Mouse (Mus musculus): ENCODE data around the gene Gm20824. TPM values are rescaled to one million over a fixed set of nuclear protein-coding genes. Genes with fewer than 3 reads are reported as not detected.
"Not testable (repeated sequence)": the region's sequence is repeated elsewhere in the genome, so short reads cannot be mapped to it uniquely, and the experiment has no call there.

Gene Gm20824
- polyA plus RNA-seq (2014; fragmentation: Nextera tagmentation; extraction: Ambion mirVana) = not detected in 2 replicates

DNA sequence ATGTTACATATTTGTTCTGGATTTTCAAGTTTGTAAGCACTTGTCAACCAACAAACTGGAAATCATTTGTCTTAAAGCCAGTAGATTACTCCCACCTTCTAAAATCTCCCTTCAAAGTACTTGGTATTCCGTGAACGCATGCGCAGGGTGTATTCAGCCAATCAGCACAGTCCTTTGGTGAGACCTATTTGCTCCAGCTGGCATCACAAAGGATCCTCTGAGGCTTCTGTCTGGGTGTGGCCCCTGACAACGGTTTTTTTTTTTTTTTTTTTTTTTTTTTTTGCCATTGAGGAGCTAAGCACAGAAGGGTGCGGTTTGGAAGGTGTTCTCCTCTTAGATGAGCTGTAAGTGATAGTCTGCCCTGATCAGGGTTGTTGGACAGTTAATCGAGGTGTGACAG, at the start of gene Gm20824:
Gene Gm20824 (plus strand): TSS at position 301 of the 400 bp plus-strand sequence.
- DNase-seq (ENCODE audit: low spot score); H3K4me2 ChIP-seq (ENCODE audit: low read depth, low read length); H3K36me3 ChIP-seq (replicated peaks; ENCODE audit: control insufficient read depth, insufficient read depth, low read depth, low read length); ATAC-seq (replicated peaks; ENCODE audit: insufficient number of reproducible peaks, low FRiP score, low TSS enrichment, low read depth); H3K9me3 ChIP-seq (replicated peaks; ENCODE audit: control insufficient read depth, low read length); H3K4me3 ChIP-seq (ENCODE audit: low read depth, low read length); H3K27me3 ChIP-seq (ENCODE audit: control insufficient read depth, insufficient read depth, low read length); H3K4me1 ChIP-seq (ENCODE audit: control insufficient read depth, insufficient read depth, low read length); H3K27ac ChIP-seq (replicated peaks; ENCODE audit: low read depth, low read length); H3K9ac ChIP-seq (replicated peaks; ENCODE audit: low read length): not testable (repeated sequence)
- no CpG with 5 or more reads among the region's 6 CpGs for WGBS

Other genes starting within 250 kb of the Gm20824 start
- not detected in 2 replicates for gene Gm20825, start 186.4 kb upstream of the Gm20824 start, polyA plus RNA-seq (2014; fragmentation: Nextera tagmentation; extraction: Ambion mirVana)